In genomic region chr2:70248616-70249015, GRCm38 (mm10) we compare ENCODE assay signal across 20 mouse cellular contexts.
"Had no signal": no experiment of that assay in that cellular context is flagged by ENCODE, and none has a peak within 500 bp of the region (broad histone marks: within the 10 kb centered on the region; RNA-seq: fewer than 3 reads in every experiment).

No protein-coding gene starts in this region.

- H3K9ac ChIP-seq: intestine, embryonic 15.5 days; limb, embryonic 12.5 days; limb, embryonic 15.5 days; liver, embryonic 14.5 days; liver, postnatal 0 days; neural tube, embryonic 12.5 days; neural tube, embryonic 15.5 days; stomach, embryonic 15.5 days had no signal

- H3K4me2 ChIP-seq: intestine, embryonic 15.5 days; limb, embryonic 12.5 days; limb, embryonic 15.5 days; liver, embryonic 11.5 days; midbrain, embryonic 11.5 days; neural tube, embryonic 12.5 days; neural tube, embryonic 15.5 days; stomach, embryonic 15.5 days had no signal

- H3K4me3 ChIP-seq: intestine, embryonic 15.5 days; limb, embryonic 12.5 days; limb, embryonic 15.5 days; neural tube, embryonic 12.5 days; neural tube, embryonic 15.5 days; stomach, embryonic 15.5 days had no signal

- H3K9me3 ChIP-seq: intestine, embryonic 15.5 days; limb, embryonic 12.5 days; limb, embryonic 15.5 days; neural tube, embryonic 12.5 days; neural tube, embryonic 15.5 days; stomach, embryonic 15.5 days had no signal

- H3K27ac ChIP-seq: intestine, embryonic 15.5 days; kidney, postnatal 0 days; limb, embryonic 12.5 days; limb, embryonic 15.5 days; liver, embryonic 14.5 days; neural tube, embryonic 12.5 days; neural tube, embryonic 15.5 days; stomach, embryonic 15.5 days had no signal

- DNase-seq: left cerebral cortex, postnatal 4 days; liver, postnatal 0 days; lung, postnatal 14 days; lung, postnatal 4 days; midbrain, embryonic 14.5 days; retina, postnatal 1 day; right cerebral cortex, postnatal 25 days; spleen, adult 18-20 months; thymus, adult 18-20 months; thymus, postnatal 36 days had no signal

- H3K36me3 ChIP-seq: intestine, embryonic 15.5 days; limb, embryonic 12.5 days; limb, embryonic 15.5 days; neural tube, embryonic 12.5 days; neural tube, embryonic 15.5 days; stomach, embryonic 15.5 days had no signal

- H3K27me3 ChIP-seq: intestine, embryonic 15.5 days; limb, embryonic 12.5 days; limb, embryonic 15.5 days; neural tube, embryonic 12.5 days; neural tube, embryonic 15.5 days; stomach, embryonic 15.5 days had no signal

- ATAC-seq: intestine, embryonic 15.5 days; liver, postnatal 0 days had no signal

- H3K4me1 ChIP-seq: intestine, embryonic 15.5 days; limb, embryonic 12.5 days; limb, embryonic 15.5 days; neural tube, embryonic 12.5 days; neural tube, embryonic 15.5 days; stomach, embryonic 15.5 days had no signal
